9 mouse cellular contexts compared by ENCODE assay signal in the genomic region with DNA sequence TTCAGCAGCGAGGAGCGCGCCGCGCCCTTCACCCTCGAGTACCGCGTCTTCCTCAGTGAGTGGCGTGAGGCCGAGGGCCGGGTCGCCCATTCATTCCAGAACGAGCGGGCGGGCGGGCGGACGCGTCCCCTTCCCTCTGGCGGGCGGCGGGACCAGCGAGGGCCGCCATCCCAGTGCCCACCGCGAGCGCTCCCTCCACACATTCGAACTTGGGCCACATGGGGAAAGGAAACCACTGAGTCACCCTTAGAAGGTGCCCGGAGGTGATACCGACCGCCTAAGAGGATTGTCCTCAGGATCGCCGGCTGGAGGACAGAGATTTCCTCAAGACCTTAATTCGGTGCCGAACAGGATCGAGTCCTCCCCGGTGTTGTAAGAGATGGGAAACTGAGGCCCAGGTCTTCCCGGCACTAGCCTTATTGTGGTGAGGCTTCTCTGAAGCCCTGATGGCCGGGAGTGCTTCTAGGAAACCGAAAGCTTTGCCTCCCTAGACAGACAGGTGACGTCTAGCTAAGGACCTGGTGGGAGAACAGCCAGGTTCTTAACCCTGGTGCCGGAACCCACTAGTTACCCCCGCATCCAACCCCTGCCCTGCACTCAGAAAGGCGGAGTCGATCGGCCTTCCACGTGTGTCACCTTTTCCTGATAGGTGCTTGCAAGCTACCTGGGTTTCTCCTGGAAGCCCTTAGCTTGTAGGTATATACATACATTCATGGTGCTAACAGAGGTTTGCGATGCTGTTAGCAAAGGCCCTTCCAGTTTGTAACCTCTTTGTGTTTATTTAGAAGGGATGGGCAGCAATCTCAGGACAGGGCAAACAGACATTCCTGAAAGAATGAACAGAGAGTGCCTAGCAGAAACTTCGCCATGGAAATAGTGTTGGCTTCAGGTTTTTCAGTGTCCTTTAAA. TPM values are rescaled to one million over a fixed set of nuclear protein-coding genes. Genes with fewer than 3 reads are reported as not detected.
A peak's percentile ranks its signal among the peaks of the same experiment; 100 is the strongest.
DNase-seq lines count a peak whose midpoint lies in the region; ATAC-seq and TF ChIP-seq lines count a peak whose summit lies in the region.
"Had no signal": no experiment of that assay in that cellular context is flagged by ENCODE, and none has a peak within 500 bp of the region (broad histone marks: within the 10 kb centered on the region; RNA-seq: fewer than 3 reads in every experiment).

No protein-coding gene starts in this region.

- H3K4me2 ChIP-seq in heart, embryonic 11.5 days = peak overlapping the region; percentile 96

- 2% methylated on average over 38 of the region's 49 CpGs for WGBS in heart, embryonic 11.5 days (ENCODE audit: insufficient replicate concordance)
- 2% methylated on average over 49 of the region's 49 CpGs for WGBS in kidney, adult 2 months

- H3K9ac ChIP-seq in heart, embryonic 11.5 days (ENCODE audit: low read depth, low read length) = peak overlapping the region; percentile 87
- H3K9ac ChIP-seq in MEL (ENCODE audit: control insufficient read depth, low read depth, low read length, poor library complexity, severe bottlenecking) = peak overlapping the region; percentile 95

- H3K27ac ChIP-seq in heart, embryonic 11.5 days (ENCODE audit: low read depth, low read length) = peak overlapping the region; percentile 64
- H3K27ac ChIP-seq in MEL (ENCODE audit: control insufficient read depth, low read depth, low read length) = peak overlapping the region; percentile 51
- no peak overlapping the region for H3K27ac ChIP-seq in kidney, adult 2 months (ENCODE audit: insufficient read depth, low read depth, low read length)

- peaks cover 18% of the 10 kb centered on the region for H3K79me2 ChIP-seq in MEL (ENCODE audit: control insufficient read depth, insufficient read depth, low read length, poor library complexity)

- TF ChIP-seq EP300 in MEL (IDR thresholded peaks at IDR 0.05; ENCODE audit: low read depth in 1 of 2, low read length in 2 of 2) = no peak

- no peaks in the 10 kb centered on the region for H3K36me3 ChIP-seq in heart, embryonic 11.5 days (ENCODE audit: control insufficient read depth, insufficient read depth, low read length)
- peaks cover 4 to 15% of the 10 kb centered on the region in 2 experiments; a peak in 3 of 4 replicates for H3K36me3 ChIP-seq in MEL (ENCODE audit: control insufficient read depth in 1 of 2, insufficient read depth in 2 of 2, low read length in 2 of 2)
- H3K36me3 ChIP-seq in kidney, adult 2 months (ENCODE audit: control insufficient read depth, insufficient read depth, low read length) = no peaks in the 10 kb centered on the region

- TF ChIP-seq POLR2A in MEL (IDR thresholded peaks at IDR 0.05; ENCODE audit: control insufficient read depth in 1 of 2, insufficient read depth in 1 of 2, low read depth in 1 of 2, low read length in 2 of 2, poor library complexity in 1 of 2) = no peak; a peak in 1 of 4 replicates
- TF ChIP-seq POLR2A in kidney, adult 2 months (IDR thresholded peaks at IDR 0.05; ENCODE audit: low read depth, low read length) = no peak

- TF ChIP-seq RAD21 in MEL (IDR thresholded peaks at IDR 0.05; ENCODE audit: low read depth, low read length) = no peak

- peak; percentile 62; the same call in 1 of the 2 replicates for ATAC-seq in heart, embryonic 11.5 days (replicated peaks; ENCODE audit: insufficient number of reproducible peaks, low FRiP score, low TSS enrichment)
- ATAC-seq in erythroblast, adult 5-6 weeks (replicated peaks; ENCODE audit: low FRiP score, poor library complexity, severe bottlenecking) = peak; percentile 86
- ATAC-seq in megakaryocyte progenitor cell, adult 5-6 weeks (replicated peaks; ENCODE audit: poor library complexity) = peak; percentile 70

- no peaks in the 10 kb centered on the region for H3K9me3 ChIP-seq in heart, embryonic 11.5 days (replicated peaks; ENCODE audit: control insufficient read depth, low read length)
- H3K9me3 ChIP-seq in MEL (replicated peaks; ENCODE audit: insufficient read depth, low read length) = no peaks in the 10 kb centered on the region

- H3K4me3 ChIP-seq in heart, embryonic 11.5 days (ENCODE audit: low read depth, low read length) = peak overlapping the region; percentile 83
- H3K4me3 ChIP-seq in MEL (ENCODE audit: control insufficient read depth in 1 of 2, insufficient read depth in 1 of 2, low read depth in 2 of 2, low read length in 2 of 2) = peak overlapping the region; percentile 82 to 99
- H3K4me3 ChIP-seq in kidney, adult 2 months (ENCODE audit: insufficient read depth, low read depth, low read length) = peak overlapping the region; percentile 95

- TF ChIP-seq CTCF in MEL (IDR thresholded peaks at IDR 0.05 in 2 of 3, conservative IDR thresholded peaks at IDR 0.05 in 1 of 3; ENCODE audit: control insufficient read depth in 1 of 3, insufficient read depth in 1 of 3, low read depth in 2 of 3, low read length in 3 of 3, poor library complexity in 1 of 3, severe bottlenecking in 1 of 3) = no peak
- TF ChIP-seq CTCF in kidney, adult 2 months (conservative IDR thresholded peaks at IDR 0.05; ENCODE audit: insufficient read depth, insufficient read length, low read depth, low read length) = no peak

- DNase-seq in heart, adult 9 months (ENCODE audit: low spot score in 2 of 2) = no peak
- peak; percentile 55 for DNase-seq in MEL (ENCODE audit: low read depth, low spot score)
- peak; percentile 24 for DNase-seq in kidney, adult 2 months
- DNase-seq in layer of hippocampus, adult 9-11 months = no peak
- no peak for DNase-seq in right cerebral cortex, postnatal 14 days

- H3K27me3 ChIP-seq in heart, embryonic 11.5 days (ENCODE audit: control insufficient read depth, insufficient read depth, low read length) = no peaks in the 10 kb centered on the region
- H3K27me3 ChIP-seq in MEL (ENCODE audit: control insufficient read depth in 1 of 2, insufficient read depth in 2 of 2, low read length in 2 of 2) = no peaks in the 10 kb centered on the region
- H3K27me3 ChIP-seq in kidney, adult 2 months (replicated peaks; ENCODE audit: control insufficient read depth, insufficient read depth, low read length) = no peaks in the 10 kb centered on the region

- peaks cover 12% of the 10 kb centered on the region for H3K4me1 ChIP-seq in heart, embryonic 11.5 days (ENCODE audit: control insufficient read depth, insufficient read depth, low read length)
- H3K4me1 ChIP-seq in MEL (ENCODE audit: control insufficient read depth in 1 of 2, insufficient read depth in 2 of 2, low read length in 2 of 2) = peaks cover 0 to 10% of the 10 kb centered on the region in 2 experiments; a peak in 3 of 4 replicates
- peaks cover 7% of the 10 kb centered on the region; the same call in 1 of the 2 replicates for H3K4me1 ChIP-seq in kidney, adult 2 months (ENCODE audit: control insufficient read depth, insufficient read depth, low read length)

TF ChIP-seq in MEL, 35 proteins besides CTCF, POLR2A, EP300 and RAD21 (continues in another document):
- TF ChIP-seq GATA1 (IDR thresholded peaks at IDR 0.05; ENCODE audit: low read depth, low read length) (no peak), TBP (IDR thresholded peaks at IDR 0.05; ENCODE audit: low read depth, low read length) (0 out of 2 replicates have a peak, but pooled peaks have one; percentile 12), SIN3A (IDR thresholded peaks at IDR 0.05; ENCODE audit: low read length) (no peak), KAT2A (conservative IDR thresholded peaks at IDR 0.05; ENCODE audit: low read depth, low read length) (no peak), TCF12 (IDR thresholded peaks at IDR 0.05; ENCODE audit: low read depth, low read length) (0 out of 2 replicates have a peak, but pooled peaks have one; percentile 5)

RNA-seq across cellular contexts. Expression of a gene that starts 0.6 kb away (rescaled TPM):
- polyA plus RNA-seq in heart, embryonic 11.5 days (2014; fragmentation: Nextera tagmentation; extraction: Ambion mirVana) = 158 and 160 TPM in 2 replicates
- 201 and 211 TPM in 2 replicates for total RNA-seq in MEL (2012; rRNA removed)
- 100 to 1,000 TPM in 1 of 2 experiments, not detected in 1; 197 TPM for polyA plus RNA-seq in MEL (2012; ENCODE audit: insufficient read depth in 1 of 2, insufficient read length in 2 of 2, low read depth in 1 of 2, low replicate concordance in 2 of 2, missing spikeins in 1 of 2)
- total RNA-seq in erythroblast, adult 5-6 weeks (2015; ENCODE audit: low replicate concordance) = 14.4 and 18.1 TPM in 2 replicates
- total RNA-seq in erythroblast, adult 5-6 weeks (2017; ENCODE audit: low replicate concordance) = 19.2 and 22.2 TPM in 2 replicates
- 34.6 and 34.9 TPM in 2 replicates for polyA plus RNA-seq in kidney, adult 2 months (2012; rRNA removed)
- 94.9 and 95.4 TPM in 2 replicates for total RNA-seq in megakaryocyte progenitor cell, adult 5-6 weeks (2015)
- total RNA-seq in megakaryocyte progenitor cell, adult 5-6 weeks (2017) = 139 and 176 TPM in 2 replicates

RNA-seq across cellular contexts. Expression of a gene that starts 31.1 kb away (rescaled TPM):
- 182 and 200 TPM in 2 replicates for polyA plus RNA-seq in heart, embryonic 11.5 days (2014; fragmentation: Nextera tagmentation; extraction: Ambion mirVana)
- total RNA-seq in MEL (2012; rRNA removed) = 114 and 135 TPM in 2 replicates
- polyA plus RNA-seq in MEL (2012; ENCODE audit: insufficient read depth in 1 of 2, insufficient read length in 2 of 2, low read depth in 1 of 2, low replicate concordance in 2 of 2, missing spikeins in 1 of 2) = 100 to 1,000 TPM in 1 of 2 experiments, not detected in 1; 133 TPM
- 37.6 and 50.5 TPM in 2 replicates for total RNA-seq in erythroblast, adult 5-6 weeks (2015; ENCODE audit: low replicate concordance)
- total RNA-seq in erythroblast, adult 5-6 weeks (2017; ENCODE audit: low replicate concordance) = 26.9 and 32.6 TPM in 2 replicates
- 64.3 and 67.7 TPM in 2 replicates for polyA plus RNA-seq in kidney, adult 2 months (2012; rRNA removed)
- 81.2 and 88.9 TPM in 2 replicates for total RNA-seq in megakaryocyte progenitor cell, adult 5-6 weeks (2015)
- total RNA-seq in megakaryocyte progenitor cell, adult 5-6 weeks (2017) = 98.0 and 113 TPM in 2 replicates

RNA-seq across cellular contexts. Expression of a gene that starts 46.3 kb away (rescaled TPM):
- polyA plus RNA-seq in heart, embryonic 11.5 days (2014; fragmentation: Nextera tagmentation; extraction: Ambion mirVana) = 24.5 and 25.1 TPM in 2 replicates
- total RNA-seq in MEL (2012; rRNA removed) = 59.8 and 72.7 TPM in 2 replicates
- 100 to 1,000 TPM in 1 of 2 experiments, not detected in 1; 119 TPM for polyA plus RNA-seq in MEL (2012; ENCODE audit: insufficient read depth in 1 of 2, insufficient read length in 2 of 2, low read depth in 1 of 2, low replicate concordance in 2 of 2, missing spikeins in 1 of 2)
- total RNA-seq in erythroblast, adult 5-6 weeks (2015; ENCODE audit: low replicate concordance) = 0.58 and 7.1 TPM in 2 replicates
- 3.2 and 8.8 TPM in 2 replicates for total RNA-seq in erythroblast, adult 5-6 weeks (2017; ENCODE audit: low replicate concordance)
- 75.4 and 101 TPM in 2 replicates for polyA plus RNA-seq in kidney, adult 2 months (2012; rRNA removed)
- total RNA-seq in megakaryocyte progenitor cell, adult 5-6 weeks (2015) = 19.0 and 19.7 TPM in 2 replicates
- 19.9 and 22.7 TPM in 2 replicates for total RNA-seq in megakaryocyte progenitor cell, adult 5-6 weeks (2017)

RNA-seq across cellular contexts. Expression of a gene that starts 53.7 kb away (rescaled TPM):
- 0.13 and 0.15 TPM in 2 replicates for polyA plus RNA-seq in heart, embryonic 11.5 days (2014; fragmentation: Nextera tagmentation; extraction: Ambion mirVana)
- total RNA-seq in MEL (2012; rRNA removed) = not detected in 2 replicates
- polyA plus RNA-seq in MEL (2012; ENCODE audit: insufficient read depth in 1 of 2, insufficient read length in 2 of 2, low read depth in 1 of 2, low replicate concordance in 2 of 2, missing spikeins in 1 of 2) = not detected
- not detected in 2 replicates for total RNA-seq in erythroblast, adult 5-6 weeks (2015; ENCODE audit: low replicate concordance)
- total RNA-seq in erythroblast, adult 5-6 weeks (2017; ENCODE audit: low replicate concordance) = not detected in 2 replicates
- 0.05 and 0.08 TPM in 2 replicates for polyA plus RNA-seq in kidney, adult 2 months (2012; rRNA removed)
- total RNA-seq in megakaryocyte progenitor cell, adult 5-6 weeks (2015) = 0.10 TPM in 2 replicates
- total RNA-seq in megakaryocyte progenitor cell, adult 5-6 weeks (2017) = not detected in 2 replicates
- total RNA-seq: neutrophil, adult 5-6 weeks had no signal

Comparison
In these comparisons a context has a peak if more than half of its experiments do, and no peak if none do; other contexts are left out.
1. DNase-seq: peak in MEL (single experiment) and kidney, adult 2 months (single experiment); none in heart, adult 9 months (0 of 2), layer of hippocampus, adult 9-11 months (single experiment) and right cerebral cortex, postnatal 14 days (single experiment).
2. Peak in every context shown above with its lines, with median percentiles within 50 percentile points of each other: ATAC-seq and H3K4me3 ChIP-seq.